Mouse (Mus musculus) forebrain, embryonic 11.5 days (tissue): ENCODE results near the gene Plk3. TPM values are rescaled to one million over a fixed set of nuclear protein-coding genes. Genes with fewer than 3 reads are reported as not detected.

Source experiments
- ATAC-seq: fragments of 200-750 bp; cut with Nextera tagmentation; replicated peaks from 2 replicates; pipeline ENCODE4 v1.8.0; 2017; ENCODE audit warnings: moderate TSS enrichment; ENCODE audit not compliant: low FRiP score
- DNase-seq: peaks from one replicate; pipeline ENCODE4 v3.0.0-alpha.2; 2017; ENCODE audit warnings: low spot score
- H3K27ac ChIP-seq: fragments of 300-500 bp; sonication (generic); 2 replicates; pipeline ENCODE4 v1.5.1; 2014; ENCODE audit warnings: low read depth, low read length
- H3K27me3 ChIP-seq: fragments of 300-500 bp; sonication (generic); 2 replicates; pipeline ENCODE4 v1.6.1; 2014; ENCODE audit warnings: mild to moderate bottlenecking, low read length, mixed read lengths; ENCODE audit not compliant: control insufficient read depth, insufficient read depth
- H3K36me3 ChIP-seq: fragments of 300-500 bp; sonication (generic); 2 replicates; pipeline ENCODE4 v1.6.1; 2014; ENCODE audit warnings: mild to moderate bottlenecking, low read length, moderate library complexity, mixed read lengths; ENCODE audit not compliant: control insufficient read depth, insufficient read depth
- H3K4me1 ChIP-seq: fragments of 300-500 bp; sonication (generic); replicated peaks from 2 replicates; pipeline ENCODE4 v1.6.1; 2014; ENCODE audit warnings: low read length, mixed read lengths; ENCODE audit not compliant: control insufficient read depth, insufficient read depth
- H3K4me2 ChIP-seq: fragments of 300-500 bp; sonication (generic); 2 replicates; pipeline ENCODE4 v1.6.1; 2014; ENCODE audit warnings: low read depth, mild to moderate bottlenecking, low read length, moderate library complexity, mixed read lengths; ENCODE audit not compliant: severe bottlenecking
- H3K4me3 ChIP-seq: fragments of 300-500 bp; sonication (generic); 2 replicates; pipeline ENCODE4 v1.5.1; 2014; ENCODE audit warnings: low read depth, low read length
- H3K9ac ChIP-seq: fragments of 300-500 bp; sonication (generic); 2 replicates; pipeline ENCODE4 v1.6.1; 2014; ENCODE audit warnings: low read length
- H3K9me3 ChIP-seq: fragments of 300-500 bp; sonication (generic); 2 replicates; pipeline ENCODE4 v1.6.1; 2016; ENCODE audit warnings: low read length, mixed read lengths; ENCODE audit not compliant: control insufficient read depth
- WGBS: fragments of 180-500 bp; shearing (Covaris S2); extraction: QIAGEN DNeasy Blood & Tissue Kit; methylation state at CpG from one replicate; pipeline ENCODE4 v1.1.7; 2014; 5-methylcytosine and 5-hydroxymethylcytosine counted together
- polyA plus RNA-seq: library from polyadenylated mRNA; unstranded; fragments of >200 nt; fragmentation: Nextera tagmentation; extraction: Ambion mirVana; gene quantifications from 2 replicates; pipeline ENCODE4 v1.2.1, GENCODE M21; 2014

Gene Plk3
- polyA plus RNA-seq, 1 experiment from 2014 or later = 16.0 TPM

GRCm38 (mm10) chr4:117115592-117115991, 18.2 kb downstream of the Plk3 start:
- ATAC-seq (no peak), DNase-seq (no peak)
- 0 out of 2 replicates have a peak, but pooled peaks cover 2% of the 10 kb centered on the region for H3K36me3 ChIP-seq
- H3K27ac ChIP-seq = no peak overlapping the region
- no peaks in the 10 kb centered on the region for H3K9me3 ChIP-seq
- H3K4me2 ChIP-seq = no peak overlapping the region
- H3K4me3 ChIP-seq = no peak overlapping the region
- WGBS = 82% methylated on average over 5 of the region's 5 CpGs
- no peaks in the 10 kb centered on the region for H3K27me3 ChIP-seq
- no peaks in the 10 kb centered on the region; the same call in 1 of the 2 replicates for H3K4me1 ChIP-seq
- H3K9ac ChIP-seq = no peak overlapping the region

DNA sequence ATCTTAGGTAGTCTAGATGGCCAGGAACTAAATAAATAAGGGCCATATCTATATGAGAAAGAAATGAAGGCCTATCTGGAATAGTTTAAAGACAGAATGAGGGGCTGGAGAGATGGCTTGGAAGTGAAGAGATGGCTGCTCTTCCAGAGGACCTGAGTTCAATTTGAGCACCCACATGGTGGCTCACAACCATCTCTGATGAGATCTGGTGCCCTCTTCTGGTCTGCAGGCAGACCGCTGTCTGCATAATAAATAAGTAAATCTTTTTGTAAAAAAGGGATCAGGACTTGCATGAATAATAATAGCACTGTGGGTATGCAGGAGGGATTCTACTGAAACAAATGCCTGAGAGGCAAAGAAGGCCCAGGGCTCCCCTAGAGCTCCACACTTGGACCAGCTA, 20.5 kb downstream of the Plk3 start:
- Histone ChIP-seq H3K36me3 (peaks cover 2% of the 10 kb centered on the region; the same call in 1 of the 2 replicates), H3K27me3 (no peaks in the 10 kb centered on the region), H3K9me3 (no peaks in the 10 kb centered on the region), H3K9ac (no peak overlapping the region), H3K4me2 (no peak overlapping the region), H3K4me3 (no peak overlapping the region), H3K4me1 (no peaks in the 10 kb centered on the region), H3K27ac (no peak overlapping the region)
- WGBS = 76% methylated on average over 1 of the region's 1 CpGs
- no peak for DNase-seq
- no peak for ATAC-seq

- Histone ChIP-seq H3K9ac (no peak overlapping the region), H3K4me1 (no peaks in the 10 kb centered on the region), H3K9me3 (no peaks in the 10 kb centered on the region), H3K4me2 (no peak overlapping the region), H3K36me3 (peaks cover 2% of the 10 kb centered on the region; the same call in 1 of the 2 replicates), H3K27me3 (no peaks in the 10 kb centered on the region), H3K27ac (no peak overlapping the region), H3K4me3 (no peak overlapping the region)
- ATAC-seq (no peak), DNase-seq (no peak)
- 93% methylated on average over 11 of the region's 11 CpGs for WGBS
Measured at GRCm38 (mm10) chr4:117110985-117111384, 22.8 kb downstream of the Plk3 start.

DNA sequence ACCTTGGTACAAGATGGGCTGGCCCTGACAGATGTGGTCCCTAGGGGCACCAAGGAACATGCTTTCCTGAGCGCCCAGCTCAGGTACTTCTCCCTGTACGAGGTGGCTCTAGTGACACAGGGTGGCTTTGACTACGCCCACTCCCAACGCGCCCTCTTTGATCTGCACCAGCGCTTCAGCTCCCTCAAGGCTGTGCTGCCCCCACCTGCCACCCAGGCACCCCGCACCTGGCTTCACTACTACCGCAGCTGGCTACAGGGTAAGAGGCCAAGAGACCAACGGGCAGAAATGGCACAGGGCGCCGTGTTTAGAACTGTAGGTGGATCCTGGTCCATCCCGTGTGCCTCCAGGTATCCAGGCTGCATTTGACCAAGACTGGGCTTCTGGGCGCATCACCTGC, 23.5 kb downstream of the Plk3 start:
- no peak overlapping the region for H3K4me3 ChIP-seq
- H3K9ac ChIP-seq = no peak overlapping the region
- H3K36me3 ChIP-seq = peaks cover 2% of the 10 kb centered on the region; the same call in 1 of the 2 replicates
- H3K27me3 ChIP-seq = no peaks in the 10 kb centered on the region
- H3K4me2 ChIP-seq = no peak overlapping the region
- WGBS = 89% methylated on average over 13 of the region's 13 CpGs
- H3K4me1 ChIP-seq = no peaks in the 10 kb centered on the region
- no peaks in the 10 kb centered on the region for H3K9me3 ChIP-seq
- DNase-seq = no peak
- H3K27ac ChIP-seq = no peak overlapping the region
- no peak for ATAC-seq

GRCm38 (mm10) chr4:117109330-117109729, 24.4 kb downstream of the Plk3 start:
- H3K4me2 ChIP-seq = no peak overlapping the region
- H3K9ac ChIP-seq = no peak overlapping the region
- H3K4me1 ChIP-seq = no peaks in the 10 kb centered on the region
- 92% methylated on average over 25 of the region's 25 CpGs for WGBS
- H3K27me3 ChIP-seq = no peaks in the 10 kb centered on the region
- peaks cover 2% of the 10 kb centered on the region; the same call in 1 of the 2 replicates for H3K36me3 ChIP-seq
- DNase-seq (no peak), ATAC-seq (no peak)
- no peak overlapping the region for H3K4me3 ChIP-seq
- H3K27ac ChIP-seq = no peak overlapping the region
- H3K9me3 ChIP-seq = no peaks in the 10 kb centered on the region

- no peak overlapping the region for H3K4me3 ChIP-seq
- H3K27ac ChIP-seq = no peak overlapping the region
- peaks cover 2% of the 10 kb centered on the region; the same call in 1 of the 2 replicates for H3K36me3 ChIP-seq
- H3K27me3 ChIP-seq = no peaks in the 10 kb centered on the region
- ATAC-seq (no peak), DNase-seq (no peak)
- H3K4me2 ChIP-seq = no peak overlapping the region
- no peaks in the 10 kb centered on the region for H3K9me3 ChIP-seq
- 97% methylated on average over 6 of the region's 6 CpGs for WGBS
- H3K4me1 ChIP-seq = no peaks in the 10 kb centered on the region
- no peak overlapping the region for H3K9ac ChIP-seq
Measured at GRCm38 (mm10) chr4:117108524-117108849, 25.3 kb downstream of the Plk3 start.

DNA sequence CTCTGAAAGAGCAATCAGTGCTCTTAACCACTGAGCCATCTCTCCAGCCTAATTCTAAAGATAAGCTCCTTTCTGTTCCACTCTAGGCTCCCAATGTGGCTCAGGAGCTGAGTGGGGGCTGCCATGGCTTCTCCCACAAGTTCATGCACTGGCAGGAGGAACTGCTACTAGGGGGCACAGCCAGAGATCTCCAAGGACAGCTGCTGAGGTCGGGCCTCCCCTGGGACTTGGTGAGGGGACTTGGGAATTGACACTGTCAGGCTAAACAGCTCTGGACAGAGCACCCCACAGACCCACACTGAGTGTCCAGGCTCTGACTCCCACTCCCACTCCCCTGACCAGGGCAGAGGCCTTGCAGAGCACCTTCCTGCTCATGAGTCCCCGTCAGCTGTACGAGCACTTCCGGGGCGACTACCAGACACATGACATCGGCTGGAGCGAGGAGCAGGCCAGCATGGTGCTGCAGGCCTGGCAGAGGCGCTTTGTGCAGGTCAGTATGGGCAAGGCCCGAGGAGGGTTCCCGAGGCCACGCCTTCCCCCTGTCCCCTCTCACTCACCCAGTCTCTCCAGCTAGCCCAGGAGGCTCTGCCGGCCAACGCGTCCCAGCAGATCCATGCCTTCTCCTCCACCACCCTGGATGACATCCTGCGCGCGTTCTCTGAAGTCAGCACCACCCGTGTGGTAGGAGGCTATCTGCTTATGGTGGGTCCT, 25.8 kb downstream of the Plk3 start:
- H3K9me3 ChIP-seq = no peaks in the 10 kb centered on the region
- 90% methylated on average over 18 of the region's 18 CpGs for WGBS
- H3K4me1 ChIP-seq = no peaks in the 10 kb centered on the region
- ATAC-seq = no peak
- no peaks in the 10 kb centered on the region for H3K27me3 ChIP-seq
- no peak overlapping the region for H3K4me2 ChIP-seq
- H3K4me3 ChIP-seq = no peak overlapping the region
- H3K9ac ChIP-seq = no peak overlapping the region
- H3K36me3 ChIP-seq = peaks cover 2% of the 10 kb centered on the region; the same call in 1 of the 2 replicates
- H3K27ac ChIP-seq = no peak overlapping the region
- no peak for DNase-seq

- no peaks in the 10 kb centered on the region for H3K4me1 ChIP-seq
- no peak overlapping the region for H3K9ac ChIP-seq
- H3K9me3 ChIP-seq = no peaks in the 10 kb centered on the region
- H3K4me3 ChIP-seq = no peak overlapping the region
- H3K36me3 ChIP-seq = no peaks in the 10 kb centered on the region; the same call in 1 of the 2 replicates
- ATAC-seq (no peak), DNase-seq (no peak)
- no peak overlapping the region for H3K27ac ChIP-seq
- 75% methylated on average over 10 of the region's 10 CpGs for WGBS
- H3K27me3 ChIP-seq = no peaks in the 10 kb centered on the region
- no peak overlapping the region for H3K4me2 ChIP-seq
Measured at GRCm38 (mm10) chr4:117105127-117105526, 28.6 kb downstream of the Plk3 start.

- Histone ChIP-seq H3K36me3 (no peaks in the 10 kb centered on the region; the same call in 1 of the 2 replicates), H3K4me1 (no peaks in the 10 kb centered on the region), H3K4me3 (no peak overlapping the region), H3K9me3 (no peaks in the 10 kb centered on the region), H3K27ac (no peak overlapping the region), H3K4me2 (no peak overlapping the region), H3K9ac (no peak overlapping the region), H3K27me3 (no peaks in the 10 kb centered on the region)
- ATAC-seq = no peak
- 85% methylated on average over 10 of the region's 10 CpGs for whole genome bisulfite sequencing
- no peak for DNase-seq
Measured at GRCm38 (mm10) chr4:117104672-117105071, 29.1 kb downstream of the Plk3 start.
